Mouse (Mus musculus) macrophage (primary cell): ENCODE measurements around the gene Tecta. TPM values are rescaled to one million over a fixed set of nuclear protein-coding genes. Genes with fewer than 3 reads are reported as not detected.

Experiments
- H3K27ac ChIP-seq: fragments of 350-480 bp; formaldehyde crosslinking; 2 replicates; pipeline ENCODE4 v1.9.0; 2021
- H3K36me3 ChIP-seq: fragments of 350-480 bp; formaldehyde crosslinking; 2 replicates; pipeline ENCODE4 v1.9.0; 2021; ENCODE audit errors: inconsistent target
- H3K4me3 ChIP-seq: fragments of 350-480 bp; formaldehyde crosslinking; 2 replicates; pipeline ENCODE4 v1.9.0; 2021; ENCODE audit errors: inconsistent target
- H3K79me2 ChIP-seq: fragments of 350-480 bp; formaldehyde crosslinking; 2 replicates; pipeline ENCODE4 v1.9.0; 2021; ENCODE audit errors: inconsistent target
- WGBS: methylation state at CpG from one replicate; pipeline ENCODE4 v1.1.7; 2026; ENCODE audit warnings: inconsistent platforms; ENCODE audit not compliant: missing documents; 5-methylcytosine and 5-hydroxymethylcytosine counted together
- polyA plus RNA-seq: library from polyadenylated mRNA; stranded (reverse); fragments of 250-400 nt; gene quantifications from 3 replicates; pipeline ENCODE4 v1.2.4, GENCODE M21; 2018; ENCODE audit warnings: inconsistent platforms

The Tecta gene
- polyA plus RNA-seq, 1 experiment from 2014 or later, result not detected

- no peaks in the 10 kb centered on the region for H3K36me3 ChIP-seq
- WGBS, result 84% methylated on average over 6 of the region's 6 CpGs
- no peak overlapping the region for H3K4me3 ChIP-seq
- H3K79me2 ChIP-seq, result no peaks in the 10 kb centered on the region
- H3K27ac ChIP-seq, result no peak overlapping the region
These were observed 27.9 kb downstream of the Tecta start for GRCm38 (mm10) chr9:42371670-42372368.

DNA sequence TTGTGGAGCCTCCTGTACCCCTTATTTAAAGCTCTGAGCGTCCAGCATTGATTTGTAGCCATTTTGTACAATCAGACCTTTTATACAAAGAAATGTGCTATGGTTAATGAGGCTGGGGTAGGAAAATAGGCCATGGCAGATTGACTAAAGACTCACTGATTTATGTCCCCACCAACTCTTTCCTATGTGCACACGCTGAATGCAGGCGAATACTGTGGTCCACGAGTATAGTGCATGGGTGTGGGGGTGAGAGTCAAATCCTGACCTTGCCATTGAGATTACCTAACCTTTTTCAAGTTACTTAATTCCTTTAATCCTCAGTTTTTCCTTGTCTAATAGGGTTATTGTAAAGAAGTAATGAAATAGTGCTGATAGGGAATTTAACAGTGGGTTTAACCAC lies 42.1 kb downstream of the Tecta start:
- H3K4me3 ChIP-seq, result no peak overlapping the region
- H3K27ac ChIP-seq, result no peak overlapping the region
- WGBS, result 80% methylated on average over 4 of the region's 4 CpGs
- no peaks in the 10 kb centered on the region for H3K79me2 ChIP-seq
- H3K36me3 ChIP-seq, result no peaks in the 10 kb centered on the region

DNA sequence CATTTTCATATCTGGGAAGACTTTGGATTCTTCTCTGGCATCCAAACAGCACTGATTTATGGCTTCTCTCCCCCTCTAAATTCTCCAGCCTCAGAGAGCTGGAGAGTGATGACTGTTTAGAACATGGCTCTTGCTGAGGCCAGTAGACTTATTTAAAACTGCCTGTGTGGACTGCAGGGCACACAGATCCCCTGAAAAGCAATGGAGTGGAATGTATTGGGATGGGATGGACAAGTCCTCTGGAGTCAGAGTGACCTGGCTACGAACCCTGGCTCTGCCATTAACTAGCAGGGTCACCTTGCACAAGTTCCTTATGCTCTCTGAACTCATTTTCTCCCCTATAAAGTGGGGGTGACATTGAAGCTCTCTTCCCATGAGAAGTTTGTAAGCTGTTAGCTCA lies 44.9 kb downstream of the Tecta start:
- no peak overlapping the region for H3K4me3 ChIP-seq
- H3K36me3 ChIP-seq, result no peaks in the 10 kb centered on the region
- 80% methylated on average over 1 of the region's 1 CpGs for WGBS
- H3K27ac ChIP-seq, result no peak overlapping the region
- H3K79me2 ChIP-seq, result no peaks in the 10 kb centered on the region

DNA sequence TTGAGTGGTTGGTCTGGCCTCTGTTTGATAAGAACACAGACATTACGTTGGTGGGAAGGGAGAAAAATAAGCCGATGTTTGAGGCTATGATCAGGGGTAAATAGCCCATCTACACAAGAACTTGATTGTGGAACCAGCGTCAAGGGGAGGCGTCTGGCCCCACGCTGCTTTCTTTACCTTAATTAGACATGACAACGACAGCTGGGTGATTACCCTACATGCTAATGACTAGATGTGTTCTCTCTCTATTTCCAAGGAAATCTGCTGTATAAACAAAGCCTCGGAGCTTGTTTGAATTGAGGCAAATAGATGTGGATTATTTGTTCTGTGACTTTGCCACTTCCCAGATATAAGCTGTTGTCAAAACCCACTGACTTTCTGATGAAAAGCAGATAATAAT lies 49.9 kb downstream of the Tecta start:
- 25% methylated on average over 7 of the region's 7 CpGs for WGBS
- Histone ChIP-seq H3K4me3 (no peak overlapping the region), H3K27ac (no peak overlapping the region), H3K79me2 (no peaks in the 10 kb centered on the region), H3K36me3 (no peaks in the 10 kb centered on the region)

GRCm38 (mm10) chr9:42346297-42346696 lies 53.4 kb downstream of the Tecta start:
- no peak overlapping the region for H3K27ac ChIP-seq
- H3K36me3 ChIP-seq, result no peaks in the 10 kb centered on the region
- no peaks in the 10 kb centered on the region for H3K79me2 ChIP-seq
- H3K4me3 ChIP-seq, result no peak overlapping the region

DNA sequence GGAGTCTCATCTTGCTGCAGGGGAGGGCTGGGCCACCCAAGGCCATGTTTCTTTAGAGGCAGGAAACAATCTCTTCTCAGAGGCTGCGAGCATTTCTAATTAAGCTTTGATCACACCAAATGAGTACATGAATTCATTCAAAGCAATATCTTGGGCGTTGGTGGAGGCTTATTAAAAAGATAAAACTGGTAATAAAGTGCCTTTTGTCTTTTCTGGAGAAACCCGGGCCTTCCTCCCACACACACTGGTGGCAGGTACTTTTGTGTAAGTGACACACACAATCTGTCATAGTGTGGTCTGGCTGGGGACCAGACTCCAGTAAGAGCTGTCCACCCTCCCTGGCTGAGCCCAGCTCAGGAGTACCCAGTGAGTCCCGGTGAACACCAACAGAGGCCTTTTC lies 60.6 kb downstream of the Tecta start:
- no peak overlapping the region for H3K4me3 ChIP-seq
- WGBS, result 70% methylated on average over 4 of the region's 4 CpGs
- H3K27ac ChIP-seq, result no peak overlapping the region
- no peaks in the 10 kb centered on the region for H3K79me2 ChIP-seq
- H3K36me3 ChIP-seq, result no peaks in the 10 kb centered on the region

DNA sequence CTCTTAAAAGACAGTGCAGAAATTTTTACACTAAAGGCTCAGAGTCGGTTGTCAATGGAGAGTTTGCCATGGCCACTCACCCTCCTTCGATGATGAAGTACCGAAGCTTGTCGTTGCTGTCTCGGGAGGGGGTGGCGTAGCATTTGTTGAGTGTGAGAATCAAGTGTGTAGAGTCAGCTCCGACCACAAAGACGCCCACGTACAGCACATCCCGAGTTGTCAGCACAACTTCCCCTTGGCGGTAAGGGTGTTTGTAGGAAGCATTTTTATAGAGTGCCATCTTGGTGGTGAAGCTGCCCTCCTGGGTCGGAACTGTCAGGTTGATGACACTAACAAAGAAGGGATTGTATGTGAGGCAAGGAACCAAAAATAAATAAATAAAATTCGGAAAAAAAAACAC lies 62.7 kb downstream of the Tecta start:
- Histone ChIP-seq H3K27ac (no peak overlapping the region), H3K4me3 (no peak overlapping the region), H3K36me3 (no peaks in the 10 kb centered on the region), H3K79me2 (no peaks in the 10 kb centered on the region)
- 79% methylated on average over 13 of the region's 13 CpGs for WGBS

DNA sequence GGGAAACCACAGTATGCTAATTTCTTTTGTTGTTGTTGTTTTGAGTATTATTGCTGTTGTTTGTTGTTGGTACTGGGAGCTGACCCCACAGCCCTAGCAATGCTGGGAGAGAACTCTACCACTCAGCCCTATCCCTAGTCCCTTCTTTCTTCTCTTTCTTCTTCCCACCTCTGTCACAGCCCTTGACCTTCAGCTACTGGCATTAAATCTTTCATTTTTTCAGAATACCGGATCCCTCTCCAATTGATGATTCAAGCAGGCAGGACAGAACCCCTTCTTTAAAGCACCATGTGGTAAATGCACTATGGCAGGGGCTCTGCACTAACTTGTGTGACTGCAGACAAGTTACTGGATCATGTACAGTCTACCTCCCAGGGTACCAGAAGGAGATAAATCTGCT lies 63.2 kb downstream of the Tecta start:
- H3K79me2 ChIP-seq, result no peaks in the 10 kb centered on the region
- WGBS, result 64% methylated on average over 1 of the region's 1 CpGs

GRCm38 (mm10) chr9:42334885-42335284 lies 64.8 kb downstream of the Tecta start:
- H3K4me3 ChIP-seq, result no peak overlapping the region
- H3K36me3 ChIP-seq, result no peaks in the 10 kb centered on the region
- H3K27ac ChIP-seq, result no peak overlapping the region
- no peaks in the 10 kb centered on the region for H3K79me2 ChIP-seq
- 86% methylated on average over 2 of the region's 3 CpGs for WGBS

More for the DNA sequence above, 63.2 kb downstream of the Tecta start:
- no peak overlapping the region for H3K4me3 ChIP-seq
- H3K36me3 ChIP-seq, result no peaks in the 10 kb centered on the region
- H3K27ac ChIP-seq, result no peak overlapping the region

- Histone ChIP-seq H3K79me2 (no peaks in the 10 kb centered on the region), H3K36me3 (no peaks in the 10 kb centered on the region), H3K4me3 (no peak overlapping the region), H3K27ac (no peak overlapping the region)
- 84% methylated on average over 12 of the region's 12 CpGs for WGBS
These were observed 67.0 kb downstream of the Tecta start for GRCm38 (mm10) chr9:42332692-42333091.

- Histone ChIP-seq H3K36me3 (no peaks in the 10 kb centered on the region), H3K27ac (no peak overlapping the region), H3K79me2 (no peaks in the 10 kb centered on the region), H3K4me3 (no peak overlapping the region)
- WGBS, result 95% methylated on average over 7 of the region's 7 CpGs
These were observed 68.4 kb downstream of the Tecta start for GRCm38 (mm10) chr9:42331341-42331740.

GRCm38 (mm10) chr9:42329753-42330152 lies 70.0 kb downstream of the Tecta start:
- Histone ChIP-seq H3K79me2 (no peaks in the 10 kb centered on the region), H3K27ac (no peak overlapping the region), H3K36me3 (no peaks in the 10 kb centered on the region), H3K4me3 (no peak overlapping the region)
- 70% methylated on average over 9 of the region's 9 CpGs for WGBS

GRCm38 (mm10) chr9:42326688-42327440 lies 72.9 kb downstream of the Tecta start:
- H3K79me2 ChIP-seq, result no peaks in the 10 kb centered on the region
- 30% methylated on average over 10 of the region's 11 CpGs for WGBS
- no peaks in the 10 kb centered on the region for H3K36me3 ChIP-seq
- H3K27ac ChIP-seq, result no peak overlapping the region
- no peak overlapping the region for H3K4me3 ChIP-seq

DNA sequence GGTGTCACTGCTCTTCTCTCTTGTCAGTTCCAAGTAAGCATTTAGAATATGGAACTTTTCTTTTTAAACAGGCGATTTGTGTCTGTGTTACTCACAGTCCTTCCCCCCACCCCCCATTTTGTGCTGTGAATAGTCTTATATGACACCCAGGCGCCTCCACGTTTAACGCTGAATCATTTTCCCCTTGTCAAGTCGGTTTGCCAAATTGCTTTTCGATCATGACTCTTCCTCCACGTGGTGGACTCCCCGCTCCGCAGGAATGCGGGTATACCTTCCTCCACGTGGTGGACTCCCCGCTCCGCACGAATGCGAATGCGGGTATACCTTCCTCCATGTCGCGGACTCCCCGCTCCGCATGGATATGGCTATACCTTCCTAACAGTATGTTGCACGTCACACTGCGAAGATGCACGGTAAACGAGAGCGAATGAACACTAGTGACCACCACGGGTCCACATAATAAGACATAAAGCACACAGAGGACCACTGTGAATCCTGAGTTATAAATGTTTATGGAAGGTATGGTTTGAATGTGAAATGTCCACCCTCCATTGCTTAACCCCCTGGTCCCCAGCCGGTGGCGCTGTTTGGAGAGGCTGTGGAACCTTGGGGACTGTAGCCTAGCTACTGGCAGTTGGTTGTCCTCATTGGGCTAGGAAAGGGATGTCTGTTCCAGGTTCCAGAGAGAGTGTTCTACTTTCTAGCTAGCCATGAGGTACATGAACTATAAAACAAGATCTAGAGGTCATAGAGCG lies 74.9 kb downstream of the Tecta start:
- no peaks in the 10 kb centered on the region for H3K79me2 ChIP-seq
- no peak overlapping the region for H3K4me3 ChIP-seq
- H3K36me3 ChIP-seq, result no peaks in the 10 kb centered on the region
- 55% methylated on average over 29 of the region's 29 CpGs for WGBS
- no peak overlapping the region for H3K27ac ChIP-seq

GRCm38 (mm10) chr9:42323238-42323637 lies 76.5 kb downstream of the Tecta start:
- no peak overlapping the region for H3K4me3 ChIP-seq
- H3K79me2 ChIP-seq, result no peaks in the 10 kb centered on the region
- no peak overlapping the region for H3K27ac ChIP-seq
- H3K36me3 ChIP-seq, result no peaks in the 10 kb centered on the region
- WGBS, result 89% methylated on average over 8 of the region's 8 CpGs
